Mouse (Mus musculus): ENCODE data around the gene Nup88.
"Not testable (repeated sequence)": the region's sequence is repeated elsewhere in the genome, so short reads cannot be mapped to it uniquely, and the experiment has no call there.

Nup88 gene

GRCm38 (mm10) chr11:70969271-70969794 lies 440 bp downstream of the Nup88 start:
- no peak for DNase-seq (ENCODE audit: low spot score)

- peak; percentile 11 for DNase-seq (ENCODE audit: low spot score)
Measured at GRCm38 (mm10) chr11:70964222-70964907, 5.4 kb downstream of the Nup88 start.

GRCm38 (mm10) chr11:70960786-70961554 lies 8.8 kb downstream of the Nup88 start:
- DNase-seq (ENCODE audit: low spot score) = no peak

GRCm38 (mm10) chr11:70954711-70955110 lies 15.1 kb downstream of the Nup88 start:
- no peak for DNase-seq (ENCODE audit: low spot score)

GRCm38 (mm10) chr11:70944935-70945817 lies 24.6 kb downstream of the Nup88 start:
- no peak for DNase-seq (ENCODE audit: low spot score)

- no peak for DNase-seq (ENCODE audit: low spot score)
Measured at GRCm38 (mm10) chr11:70943651-70944050, 26.1 kb downstream of the Nup88 start.

GRCm38 (mm10) chr11:70942596-70942995 lies 27.2 kb downstream of the Nup88 start:
- DNase-seq (ENCODE audit: low spot score) = no peak

- DNase-seq (ENCODE audit: low spot score) = peak; percentile 5
Measured at GRCm38 (mm10) chr11:70935316-70935715, 34.5 kb downstream of the Nup88 start.

- DNase-seq (ENCODE audit: low spot score) = no peak
Measured at GRCm38 (mm10) chr11:70931461-70931860, 38.3 kb downstream of the Nup88 start.

GRCm38 (mm10) chr11:70919524-70919923 lies 50.2 kb downstream of the Nup88 start:
- DNase-seq (ENCODE audit: low spot score) = no peak

- DNase-seq (ENCODE audit: low spot score) = no peak
Measured at GRCm38 (mm10) chr11:70917896-70918295, 51.9 kb downstream of the Nup88 start.

- DNase-seq (ENCODE audit: low spot score) = no peak
Measured at GRCm38 (mm10) chr11:70911920-70912319, 57.9 kb downstream of the Nup88 start.

- no peak for DNase-seq (ENCODE audit: low spot score)
Measured at GRCm38 (mm10) chr11:70911323-70911722, 58.5 kb downstream of the Nup88 start.

GRCm38 (mm10) chr11:70906681-70907080 lies 63.1 kb downstream of the Nup88 start:
- DNase-seq (ENCODE audit: low spot score) = no peak

- not testable (repeated sequence) for DNase-seq (ENCODE audit: low spot score)
Measured at GRCm38 (mm10) chr11:70898182-70898581, 71.6 kb downstream of the Nup88 start.

- DNase-seq (ENCODE audit: low spot score) = no peak
Measured at GRCm38 (mm10) chr11:70897680-70898079, 72.1 kb downstream of the Nup88 start.

All from retina, embryonic 14.5 days (tissue).